Mouse (Mus musculus): ENCODE measurements at regions not wholly inside any gene's neighbourhood (a gene's known extent, or its start where the extent isn't known, plus 50 kb on each side); places are given as distances from the start of the nearest gene placed in this dataset.

DNA sequence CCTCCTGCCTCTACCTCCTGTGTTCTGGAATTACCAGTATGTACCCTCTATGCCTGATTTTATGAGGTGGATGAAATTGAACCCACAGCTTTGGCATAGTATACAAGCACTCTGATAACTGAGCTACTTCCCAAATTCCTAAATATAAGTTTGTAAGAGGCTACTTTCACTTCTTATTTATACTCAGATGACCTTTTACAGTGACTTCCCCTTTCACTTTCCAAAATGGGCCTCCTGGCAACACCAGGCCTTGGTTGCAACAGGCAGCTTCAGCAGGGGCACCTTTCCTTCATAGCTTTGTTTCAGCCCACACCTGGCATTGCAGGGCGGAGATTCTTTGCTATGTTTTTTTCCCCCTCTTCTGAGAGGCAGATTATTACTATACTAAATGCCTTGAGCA lies 279.7 kb upstream of the Nrp1 start:
- H3K9me3 ChIP-seq (replicated peaks; ENCODE audit: insufficient read depth, low read length), result no peaks in the 10 kb centered on the region
- H3K4me1 ChIP-seq (ENCODE audit: control insufficient read depth in 1 of 2, insufficient read depth in 2 of 2, low read length in 2 of 2), result no peaks in the 10 kb centered on the region
- no peak overlapping the region for H3K4me3 ChIP-seq (ENCODE audit: control insufficient read depth in 1 of 2, insufficient read depth in 1 of 2, low read depth in 2 of 2, low read length in 2 of 2)
- no peak overlapping the region for H3K9ac ChIP-seq (ENCODE audit: control insufficient read depth, low read depth, low read length, poor library complexity, severe bottlenecking)
- no peaks in the 10 kb centered on the region for H3K36me3 ChIP-seq (ENCODE audit: control insufficient read depth in 1 of 2, insufficient read depth in 2 of 2, low read length in 2 of 2)
- H3K27me3 ChIP-seq (ENCODE audit: control insufficient read depth in 1 of 2, insufficient read depth in 2 of 2, low read length in 2 of 2), result no peaks in the 10 kb centered on the region
- H3K79me2 ChIP-seq (ENCODE audit: control insufficient read depth, insufficient read depth, low read length, poor library complexity), result no peaks in the 10 kb centered on the region
- no peak for TF ChIP-seq POLR2AphosphoS5 (IDR thresholded peaks at IDR 0.05; ENCODE audit: borderline replicate concordance, low read depth, low read length)
- no peak for TF ChIP-seq ZNF384 (IDR thresholded peaks at IDR 0.05; ENCODE audit: low read depth, low read length)
- TF ChIP-seq RAD21 (IDR thresholded peaks at IDR 0.05; ENCODE audit: low read depth, low read length), result no peak
- TF ChIP-seq TCF12 (IDR thresholded peaks at IDR 0.05; ENCODE audit: low read depth, low read length), result no peak
- TF ChIP-seq SMC3 (IDR thresholded peaks at IDR 0.05; ENCODE audit: low read depth, low read length), result no peak
- TF ChIP-seq MYB (IDR thresholded peaks at IDR 0.05; ENCODE audit: low read depth, low read length), result no peak
- no peak for TF ChIP-seq ETS1 (IDR thresholded peaks at IDR 0.05; ENCODE audit: low read depth, low read length)
- TF ChIP-seq MYC (IDR thresholded peaks at IDR 0.05; ENCODE audit: low read depth, low read length), result no peak
- no peak for TF ChIP-seq SIN3A (IDR thresholded peaks at IDR 0.05; ENCODE audit: low read length)
- TF ChIP-seq ELF1 (IDR thresholded peaks at IDR 0.05; ENCODE audit: low read depth, low read length), result no peak
- no peak for TF ChIP-seq ZC3H11A (IDR thresholded peaks at IDR 0.05; ENCODE audit: low read depth, low read length)
- no peak overlapping the region for H3K27ac ChIP-seq (ENCODE audit: control insufficient read depth, low read depth, low read length)
- DNase-seq (ENCODE audit: low read depth, low spot score), result no peak

DNA sequence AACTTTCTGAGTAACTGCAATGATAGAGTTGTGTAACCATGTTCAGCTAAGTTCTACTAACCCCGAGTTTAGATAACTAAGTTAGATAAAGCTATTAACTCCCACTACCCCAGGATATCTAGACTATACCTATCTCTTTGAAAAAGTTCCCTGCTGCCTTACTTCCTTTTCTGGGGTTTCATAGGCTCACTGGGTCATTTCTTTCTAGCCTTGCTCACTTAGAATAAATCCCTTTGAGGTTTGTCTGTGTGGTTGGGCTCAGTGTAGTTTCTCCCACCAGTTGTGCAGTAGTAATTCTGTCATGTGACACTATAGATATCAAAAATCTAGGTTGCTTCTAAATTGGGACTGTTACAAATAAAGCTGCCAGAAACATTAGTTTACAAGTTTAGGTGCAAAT lies 272.6 kb upstream of the Nrp1 start:
- Histone ChIP-seq H3K4me3 (ENCODE audit: control insufficient read depth in 1 of 2, insufficient read depth in 1 of 2, low read depth in 2 of 2, low read length in 2 of 2) (no peak overlapping the region), H3K27me3 (ENCODE audit: control insufficient read depth in 1 of 2, insufficient read depth in 2 of 2, low read length in 2 of 2) (no peaks in the 10 kb centered on the region), H3K79me2 (ENCODE audit: control insufficient read depth, insufficient read depth, low read length, poor library complexity) (no peaks in the 10 kb centered on the region), H3K9me3 (replicated peaks; ENCODE audit: insufficient read depth, low read length) (no peaks in the 10 kb centered on the region), H3K36me3 (ENCODE audit: control insufficient read depth in 1 of 2, insufficient read depth in 2 of 2, low read length in 2 of 2) (no peaks in the 10 kb centered on the region), H3K4me1 (ENCODE audit: control insufficient read depth in 1 of 2, insufficient read depth in 2 of 2, low read length in 2 of 2) (no peaks in the 10 kb centered on the region), H3K27ac (ENCODE audit: control insufficient read depth, low read depth, low read length) (no peak overlapping the region), H3K9ac (ENCODE audit: control insufficient read depth, low read depth, low read length, poor library complexity, severe bottlenecking) (no peak overlapping the region)
- no peak for DNase-seq (ENCODE audit: low read depth, low spot score)
- no peak for TF ChIP-seq ELF1 (IDR thresholded peaks at IDR 0.05; ENCODE audit: low read depth, low read length)
- TF ChIP-seq SMC3 (IDR thresholded peaks at IDR 0.05; ENCODE audit: low read depth, low read length), result no peak
- TF ChIP-seq MAFK (IDR thresholded peaks at IDR 0.05; ENCODE audit: borderline replicate concordance, low read depth, low read length), result no peak
- no peak for TF ChIP-seq ZC3H11A (IDR thresholded peaks at IDR 0.05; ENCODE audit: low read depth, low read length)
- TF ChIP-seq EP300 (IDR thresholded peaks at IDR 0.05; ENCODE audit: low read depth in 1 of 2, low read length in 2 of 2), result no peak
- TF ChIP-seq ZMIZ1 (IDR thresholded peaks at IDR 0.05; ENCODE audit: low read depth, low read length), result no peak
- no peak for TF ChIP-seq NRF1 (IDR thresholded peaks at IDR 0.05; ENCODE audit: insufficient read depth, low read depth, low read length, poor library complexity, severe bottlenecking)
- TF ChIP-seq GABPA (IDR thresholded peaks at IDR 0.05; ENCODE audit: low read depth, low read length), result no peak
- TF ChIP-seq CTCF (IDR thresholded peaks at IDR 0.05 in 2 of 3, conservative IDR thresholded peaks at IDR 0.05 in 1 of 3; ENCODE audit: control insufficient read depth in 1 of 3, insufficient read depth in 1 of 3, low read depth in 2 of 3, low read length in 3 of 3, poor library complexity in 1 of 3, severe bottlenecking in 1 of 3), result no peak
- TF ChIP-seq MAX (IDR thresholded peaks at IDR 0.05; ENCODE audit: low read length), result no peak
